Mouse (Mus musculus) E14TG2a.4 (cell line): ENCODE measurements at regions not wholly inside any gene's neighbourhood (a gene's known extent, or its start where the extent isn't known, plus 50 kb on each side); places are given as distances from the start of the nearest gene placed in this dataset.

Source experiments
- CTCF ChIP-seq: conservative IDR thresholded peaks from 2 replicates; pipeline ENCODE4 v1.5.1; 2014; ENCODE audit warnings: low read length
- POU5F1 ChIP-seq: IDR thresholded peaks from 2 replicates; pipeline ENCODE4 v1.6.1; 2014; ENCODE audit warnings: low read length, borderline replicate concordance

GRCm38 (mm10) chr10:15697946-15698345 is 979.9 kb upstream of the Gje1 start:
- TF ChIP-seq CTCF (no peak), POU5F1 (no peak)
